ENCODE assay signal across 15 mouse cellular contexts in genomic region chr2:165311577-165311976, GRCm38 (mm10). TPM values are rescaled to one million over a fixed set of nuclear protein-coding genes. Genes with fewer than 3 reads are reported as not detected.
DNase-seq lines count a peak whose midpoint lies in the region; ATAC-seq and TF ChIP-seq lines count a peak whose summit lies in the region.
"Had no signal": no experiment of that assay in that cellular context is flagged by ENCODE, and none has a peak within 500 bp of the region (broad histone marks: within the 10 kb centered on the region; RNA-seq: fewer than 3 reads in every experiment).

No protein-coding gene starts in this region.

- H3K9me3 ChIP-seq in hindbrain, embryonic 13.5 days = no peaks in the 10 kb centered on the region
- H3K9me3 ChIP-seq in hindbrain, embryonic 10.5 days = no peaks in the 10 kb centered on the region
- no peaks in the 10 kb centered on the region for H3K9me3 ChIP-seq in forebrain, embryonic 12.5 days
- H3K9me3 ChIP-seq in midbrain, postnatal 0 days (ENCODE audit: low read length) = no peaks in the 10 kb centered on the region

- H3K36me3 ChIP-seq in hindbrain, embryonic 13.5 days = peaks cover 77% of the 10 kb centered on the region
- peaks cover 96% of the 10 kb centered on the region for H3K36me3 ChIP-seq in hindbrain, embryonic 10.5 days
- peaks cover 86% of the 10 kb centered on the region for H3K36me3 ChIP-seq in forebrain, embryonic 12.5 days (replicated peaks)
- peaks cover 40% of the 10 kb centered on the region for H3K36me3 ChIP-seq in midbrain, postnatal 0 days (ENCODE audit: insufficient read depth, low read length)

- no peak overlapping the region for H3K4me3 ChIP-seq in hindbrain, embryonic 13.5 days
- H3K4me3 ChIP-seq in hindbrain, embryonic 10.5 days = no peak overlapping the region
- H3K4me3 ChIP-seq in forebrain, embryonic 12.5 days (replicated peaks) = no peak overlapping the region
- H3K4me3 ChIP-seq in midbrain, postnatal 0 days (ENCODE audit: low read depth, low read length) = no peak overlapping the region

- peaks cover 64% of the 10 kb centered on the region for H3K4me1 ChIP-seq in hindbrain, embryonic 13.5 days (replicated peaks)
- H3K4me1 ChIP-seq in hindbrain, embryonic 10.5 days (replicated peaks) = peaks cover 49% of the 10 kb centered on the region
- H3K4me1 ChIP-seq in forebrain, embryonic 12.5 days = peaks cover 58% of the 10 kb centered on the region
- H3K4me1 ChIP-seq in midbrain, postnatal 0 days (ENCODE audit: insufficient read depth, low read length) = peaks cover 19% of the 10 kb centered on the region; the same call in 1 of the 2 replicates

- no peak for TF ChIP-seq CTCF in midbrain, postnatal 0 days (IDR thresholded peaks at IDR 0.05)

- ATAC-seq in hindbrain, embryonic 13.5 days (ENCODE audit: low FRiP score) = peak; percentile 33; the same call in 1 of the 2 replicates
- 0 out of 2 replicates have a peak, but pooled peaks have one; percentile 10 for ATAC-seq in forebrain, embryonic 12.5 days (ENCODE audit: low FRiP score)
- ATAC-seq in midbrain, postnatal 0 days (ENCODE audit: low FRiP score) = no peak

- no peak overlapping the region for H3K4me2 ChIP-seq in hindbrain, embryonic 13.5 days
- H3K4me2 ChIP-seq in forebrain, embryonic 12.5 days = no peak overlapping the region
- no peak overlapping the region for H3K4me2 ChIP-seq in midbrain, postnatal 0 days (ENCODE audit: low read depth, low read length, poor library complexity, severe bottlenecking)

- DNase-seq in hindbrain, embryonic 10.5 days (ENCODE audit: low spot score) = no peak
- peak; percentile 59 for DNase-seq in right cerebral cortex, postnatal 4 days
- no peak for DNase-seq in right cerebral cortex, postnatal 36 days (ENCODE audit: low spot score in 2 of 2)
- peak; percentile 93 for DNase-seq in midbrain, postnatal 0 days (ENCODE audit: low spot score)
- DNase-seq in ovary, postnatal 14 days (ENCODE audit: low spot score) = no peak
- no peak for DNase-seq in left cerebral cortex, adult 11 months (ENCODE audit: low spot score)
- DNase-seq: kidney, postnatal 4 days had no signal

- H3K27ac ChIP-seq in hindbrain, embryonic 13.5 days = peak overlapping the region; percentile 70
- H3K27ac ChIP-seq in hindbrain, embryonic 10.5 days = no peak overlapping the region
- H3K27ac ChIP-seq in forebrain, embryonic 12.5 days = 0 out of 2 replicates have a peak overlapping the region, but pooled peaks have one; percentile 36
- 0 out of 2 replicates have a peak overlapping the region, but pooled peaks have one; percentile 32 for H3K27ac ChIP-seq in midbrain, postnatal 0 days (ENCODE audit: low read depth, low read length)
- H3K27ac ChIP-seq: macrophage; stomach, postnatal 0 days had no signal

- 54% methylated on average over 12 of the region's 12 CpGs for WGBS in hindbrain, embryonic 13.5 days
- 80% methylated on average over 12 of the region's 12 CpGs for WGBS in hindbrain, embryonic 10.5 days
- WGBS in forebrain, embryonic 12.5 days = 65% methylated on average over 12 of the region's 12 CpGs
- WGBS in midbrain, postnatal 0 days = 35% methylated on average over 12 of the region's 12 CpGs

- H3K9ac ChIP-seq in hindbrain, embryonic 13.5 days = peak overlapping the region; percentile 49
- no peak overlapping the region for H3K9ac ChIP-seq in forebrain, embryonic 12.5 days
- no peak overlapping the region for H3K9ac ChIP-seq in midbrain, postnatal 0 days (replicated peaks; ENCODE audit: low read length, poor library complexity, severe bottlenecking)

- 0 out of 2 replicates have a peak, but pooled peaks cover 6% of the 10 kb centered on the region for H3K27me3 ChIP-seq in hindbrain, embryonic 13.5 days
- H3K27me3 ChIP-seq in hindbrain, embryonic 10.5 days (ENCODE audit: insufficient read depth, poor library complexity, severe bottlenecking) = peaks cover 38% of the 10 kb centered on the region
- H3K27me3 ChIP-seq in forebrain, embryonic 12.5 days = peaks cover 33% of the 10 kb centered on the region
- no peaks in the 10 kb centered on the region for H3K27me3 ChIP-seq in midbrain, postnatal 0 days (ENCODE audit: insufficient read depth, low read length)

RNA-seq across cellular contexts. Expression of gene Elmo2, which starts 14.7 kb away (rescaled TPM):
- 90.8 and 91.6 TPM in 2 replicates for polyA plus RNA-seq in hindbrain, embryonic 13.5 days (2015; fragmentation: Nextera tagmentation; extraction: Ambion mirVana)
- polyA plus RNA-seq in hindbrain, embryonic 10.5 days (2016; fragmentation: Nextera tagmentation; extraction: Ambion mirVana) = 90.0 and 94.6 TPM in 2 replicates
- 94.6 and 99.7 TPM in 2 replicates for polyA plus RNA-seq in forebrain, embryonic 12.5 days (2016; fragmentation: Nextera tagmentation; extraction: Ambion mirVana)
- 98.6 and 99.4 TPM in 2 replicates for total RNA-seq in midbrain, postnatal 0 days (2014; rRNA removed)
- 77.2 and 80.2 TPM in 2 replicates for polyA plus RNA-seq in midbrain, postnatal 0 days (2015; fragmentation: Nextera tagmentation; extraction: Ambion mirVana)

RNA-seq across cellular contexts. Expression of gene Slc35c2, which starts 23.9 kb away (rescaled TPM):
- 61.5 and 68.1 TPM in 2 replicates for polyA plus RNA-seq in hindbrain, embryonic 13.5 days (2015; fragmentation: Nextera tagmentation; extraction: Ambion mirVana)
- polyA plus RNA-seq in hindbrain, embryonic 10.5 days (2016; fragmentation: Nextera tagmentation; extraction: Ambion mirVana) = 68.3 and 73.0 TPM in 2 replicates
- polyA plus RNA-seq in forebrain, embryonic 12.5 days (2016; fragmentation: Nextera tagmentation; extraction: Ambion mirVana) = 57.9 and 62.4 TPM in 2 replicates
- 89.6 and 98.9 TPM in 2 replicates for total RNA-seq in midbrain, postnatal 0 days (2014; rRNA removed)
- polyA plus RNA-seq in midbrain, postnatal 0 days (2015; fragmentation: Nextera tagmentation; extraction: Ambion mirVana) = 68.7 and 69.3 TPM in 2 replicates

RNA-seq across cellular contexts. Expression of gene Zfp663, which starts 57.0 kb away (rescaled TPM):
- polyA plus RNA-seq in hindbrain, embryonic 13.5 days (2015; fragmentation: Nextera tagmentation; extraction: Ambion mirVana) = 8.1 and 9.3 TPM in 2 replicates
- 5.5 and 6.7 TPM in 2 replicates for polyA plus RNA-seq in hindbrain, embryonic 10.5 days (2016; fragmentation: Nextera tagmentation; extraction: Ambion mirVana)
- 6.8 and 6.9 TPM in 2 replicates for polyA plus RNA-seq in forebrain, embryonic 12.5 days (2016; fragmentation: Nextera tagmentation; extraction: Ambion mirVana)
- 4.8 and 10.2 TPM in 2 replicates for total RNA-seq in midbrain, postnatal 0 days (2014; rRNA removed)
- polyA plus RNA-seq in midbrain, postnatal 0 days (2015; fragmentation: Nextera tagmentation; extraction: Ambion mirVana) = 3.8 and 4.3 TPM in 2 replicates
- total RNA-seq: adrenal gland, adult 18-20 months; common myeloid progenitor, adult 5-6 weeks; gastrocnemius, adult 8-10 months had no signal
- polyA plus RNA-seq: liver, embryonic 16.5 days; macrophage had no signal

Comparison
In these comparisons a context has a peak if more than half of its experiments do, and no peak if none do; other contexts are left out.
1. DNase-seq: peak in right cerebral cortex, postnatal 4 days (single experiment) and midbrain, postnatal 0 days (single experiment); none in hindbrain, embryonic 10.5 days (single experiment), right cerebral cortex, postnatal 36 days (0 of 2), ovary, postnatal 14 days (single experiment) and left cerebral cortex, adult 11 months (single experiment).